Mouse (Mus musculus) kidney, adult 2 months (tissue): ENCODE data around the gene Spag7.

Experiments
- CTCF ChIP-seq: fragments of 200-500 bp; conservative IDR thresholded peaks from 2 replicates; pipeline ENCODE4 v1.5.1; 2011; ENCODE audit warnings: low read depth, mild to moderate bottlenecking, control low read depth, low read length, moderate library complexity, mixed read lengths; ENCODE audit not compliant: insufficient read depth, insufficient read length
- POLR2A ChIP-seq: fragments of 200-500 bp; IDR thresholded peaks from one replicate; pipeline ENCODE4 v1.6.1; 2011; ENCODE audit warnings: low read depth, low read length, control low read depth

- no peak for TF ChIP-seq POLR2A
- TF ChIP-seq CTCF = no peak
Measured at GRCm38 (mm10) chr11:70658942-70659341, 10.3 kb downstream of the Spag7 start.
